Mouse (Mus musculus): ENCODE measurements at regions not wholly inside any gene's neighbourhood (a gene's known extent, or its start where the extent isn't known, plus 50 kb on each side); places are given as distances from the start of the nearest gene placed in this dataset.
A peak's percentile ranks its signal among the peaks of the same experiment; 100 is the strongest.

DNA sequence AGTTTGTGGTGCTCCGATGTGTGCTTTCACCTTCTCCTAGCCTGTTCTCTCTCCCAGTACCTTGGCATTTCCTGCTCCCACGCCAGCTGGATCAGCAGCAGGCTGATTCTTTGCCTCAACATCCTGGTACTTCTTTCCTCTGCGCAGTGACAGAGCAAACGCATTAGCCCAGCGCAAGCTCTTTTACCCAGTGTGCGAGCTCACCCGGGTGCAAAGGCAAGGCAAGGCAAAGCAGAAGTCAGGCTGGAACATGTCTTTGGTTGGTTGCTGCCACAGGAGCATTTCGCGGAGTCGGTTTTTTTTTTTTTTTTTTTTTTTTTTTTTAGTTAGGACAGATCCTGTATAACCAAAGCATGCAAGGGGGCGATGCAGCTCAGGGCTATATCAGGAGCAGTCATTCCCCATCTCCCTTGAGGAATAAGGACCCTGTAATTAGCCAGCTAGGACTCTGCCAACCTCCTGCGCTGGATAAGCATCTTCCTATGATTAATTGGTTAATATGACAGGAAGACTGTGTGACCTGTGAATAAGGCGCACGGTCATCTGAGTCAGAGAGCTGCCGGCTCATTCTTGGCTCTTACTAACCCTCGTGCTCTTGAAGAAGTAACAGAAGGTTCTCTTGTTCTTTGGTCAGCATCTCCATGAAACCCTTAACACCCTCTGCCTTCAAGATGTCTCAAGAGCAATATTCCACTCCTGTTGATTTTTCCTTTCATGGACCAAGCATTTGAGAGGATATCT lies 123.9 kb downstream of the Ifng start:
- Histone ChIP-seq H3K9me3 (ENCODE audit: low read length) (no peaks in the 10 kb centered on the region), H3K36me3 (ENCODE audit: insufficient read depth, low read length) (no peaks in the 10 kb centered on the region), H3K9ac (replicated peaks; ENCODE audit: low read length) (no peak overlapping the region), H3K27ac (ENCODE audit: low read length) (no peak overlapping the region), H3K4me2 (replicated peaks; ENCODE audit: low read depth, low read length) (no peak overlapping the region), H3K4me1 (ENCODE audit: insufficient read depth, low read length) (no peaks in the 10 kb centered on the region), H3K27me3 (ENCODE audit: insufficient read depth, low read length) (no peaks in the 10 kb centered on the region), H3K4me3 (ENCODE audit: low read length) (no peak overlapping the region)
- ATAC-seq (ENCODE audit: low FRiP score, low TSS enrichment), result no peak
- WGBS, result 79% methylated on average over 16 of the region's 16 CpGs

GRCm38 (mm10) chr10:118568617-118569016 lies 127.8 kb downstream of the Ifng start:
- 85% methylated on average over 10 of the region's 10 CpGs for WGBS
- no peaks in the 10 kb centered on the region for H3K36me3 ChIP-seq (ENCODE audit: insufficient read depth, low read length)
- H3K9ac ChIP-seq (replicated peaks; ENCODE audit: low read length), result no peak overlapping the region
- no peak for ATAC-seq (ENCODE audit: low FRiP score, low TSS enrichment)
- no peak overlapping the region for H3K4me2 ChIP-seq (replicated peaks; ENCODE audit: low read depth, low read length)
- no peak overlapping the region for H3K27ac ChIP-seq (ENCODE audit: low read length)
- no peaks in the 10 kb centered on the region for H3K9me3 ChIP-seq (ENCODE audit: low read length)
- no peaks in the 10 kb centered on the region for H3K27me3 ChIP-seq (ENCODE audit: insufficient read depth, low read length)
- H3K4me1 ChIP-seq (ENCODE audit: insufficient read depth, low read length), result no peaks in the 10 kb centered on the region
- H3K4me3 ChIP-seq (ENCODE audit: low read length), result no peak overlapping the region

GRCm38 (mm10) chr10:118569424-118569823 lies 128.6 kb downstream of the Ifng start:
- H3K27me3 ChIP-seq (ENCODE audit: insufficient read depth, low read length), result no peaks in the 10 kb centered on the region
- no peak for ATAC-seq (ENCODE audit: low FRiP score, low TSS enrichment)
- H3K27ac ChIP-seq (ENCODE audit: low read length), result no peak overlapping the region
- no peaks in the 10 kb centered on the region for H3K36me3 ChIP-seq (ENCODE audit: insufficient read depth, low read length)
- H3K9me3 ChIP-seq (ENCODE audit: low read length), result no peaks in the 10 kb centered on the region
- no peaks in the 10 kb centered on the region for H3K4me1 ChIP-seq (ENCODE audit: insufficient read depth, low read length)
- 48% methylated on average over 8 of the region's 8 CpGs for WGBS
- no peak overlapping the region for H3K4me3 ChIP-seq (ENCODE audit: low read length)
- no peak overlapping the region for H3K9ac ChIP-seq (replicated peaks; ENCODE audit: low read length)
- no peak overlapping the region for H3K4me2 ChIP-seq (replicated peaks; ENCODE audit: low read depth, low read length)

DNA sequence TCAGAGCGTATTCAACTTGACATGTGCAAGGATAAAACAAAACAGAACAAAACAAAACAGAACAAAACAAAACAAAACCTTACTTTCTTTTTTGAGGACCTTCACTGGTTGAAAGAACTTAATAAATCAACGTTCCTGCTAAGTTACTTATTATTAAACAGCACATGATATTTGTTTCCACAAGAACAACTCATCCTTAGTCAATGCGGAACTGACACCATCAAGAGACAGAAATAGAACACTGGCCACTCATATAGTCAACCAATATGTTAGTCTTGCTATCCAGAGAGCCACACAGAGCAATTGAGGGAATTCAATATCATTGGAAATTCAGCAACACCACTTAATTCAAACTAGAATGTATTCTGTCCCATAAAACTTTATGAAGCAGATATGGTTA lies 132.4 kb downstream of the Ifng start:
- H3K36me3 ChIP-seq (ENCODE audit: insufficient read depth, low read length), result no peaks in the 10 kb centered on the region
- no peaks in the 10 kb centered on the region for H3K4me1 ChIP-seq (ENCODE audit: insufficient read depth, low read length)
- no peak overlapping the region for H3K4me3 ChIP-seq (ENCODE audit: low read length)
- H3K4me2 ChIP-seq (replicated peaks; ENCODE audit: low read depth, low read length), result no peak overlapping the region
- WGBS, result 64% methylated on average over 3 of the region's 3 CpGs
- no peaks in the 10 kb centered on the region for H3K27me3 ChIP-seq (ENCODE audit: insufficient read depth, low read length)
- ATAC-seq (ENCODE audit: low FRiP score, low TSS enrichment), result no peak
- no peak overlapping the region for H3K27ac ChIP-seq (ENCODE audit: low read length)
- no peak overlapping the region for H3K9ac ChIP-seq (replicated peaks; ENCODE audit: low read length)
- no peaks in the 10 kb centered on the region for H3K9me3 ChIP-seq (ENCODE audit: low read length)

DNA sequence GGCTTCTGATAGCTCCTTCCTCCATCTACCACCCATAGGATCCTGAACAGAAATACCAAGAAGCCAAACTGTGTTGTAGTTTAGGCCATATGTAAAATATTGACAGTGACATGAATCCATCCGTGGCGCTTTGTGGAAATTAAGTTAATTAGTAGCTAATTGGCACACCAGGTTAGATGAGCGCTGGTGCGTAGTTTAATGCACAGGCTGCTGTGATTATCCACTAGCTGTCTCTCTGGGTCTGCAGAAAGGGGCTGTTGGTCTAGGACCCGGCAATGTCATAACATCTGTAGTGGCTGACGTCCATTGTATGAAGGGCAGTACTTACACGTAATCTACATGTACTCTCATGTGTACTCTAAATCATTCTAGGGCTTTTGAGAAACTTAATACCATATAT lies 134.7 kb downstream of the Ifng start:
- Histone ChIP-seq H3K4me2 (replicated peaks; ENCODE audit: low read depth, low read length) (no peak overlapping the region), H3K9ac (replicated peaks; ENCODE audit: low read length) (no peak overlapping the region), H3K9me3 (ENCODE audit: low read length) (peaks cover 4% of the 10 kb centered on the region; the same call in 1 of the 2 replicates), H3K36me3 (ENCODE audit: insufficient read depth, low read length) (no peaks in the 10 kb centered on the region), H3K27ac (ENCODE audit: low read length) (no peak overlapping the region), H3K27me3 (ENCODE audit: insufficient read depth, low read length) (no peaks in the 10 kb centered on the region), H3K4me1 (ENCODE audit: insufficient read depth, low read length) (no peaks in the 10 kb centered on the region), H3K4me3 (ENCODE audit: low read length) (no peak overlapping the region)
- ATAC-seq (ENCODE audit: low FRiP score, low TSS enrichment), result peak; percentile 65; the same call in 1 of the 2 replicates
- WGBS, result 75% methylated on average over 7 of the region's 7 CpGs

DNA sequence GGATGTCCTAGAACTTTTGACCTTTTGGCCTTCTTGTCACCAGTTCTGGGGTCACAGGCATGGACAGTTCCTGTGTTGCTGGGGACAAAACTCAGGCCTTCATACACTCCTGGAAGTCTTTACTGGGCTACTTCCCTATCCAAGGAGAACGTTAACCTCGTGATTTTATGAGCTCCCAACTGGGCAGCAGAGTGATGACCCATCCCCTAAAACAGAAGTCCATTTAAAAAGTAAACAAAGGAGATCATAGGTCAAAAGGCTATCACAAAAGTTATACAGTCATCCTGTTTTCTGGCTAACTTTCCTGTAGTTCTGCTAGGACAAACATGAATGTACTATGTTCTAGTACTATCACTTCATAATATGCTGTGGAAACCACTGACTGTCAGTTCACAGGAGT lies 140.5 kb downstream of the Ifng start:
- H3K9ac ChIP-seq (replicated peaks; ENCODE audit: low read length), result no peak overlapping the region
- no peaks in the 10 kb centered on the region for H3K27me3 ChIP-seq (ENCODE audit: insufficient read depth, low read length)
- H3K4me1 ChIP-seq (ENCODE audit: insufficient read depth, low read length), result no peaks in the 10 kb centered on the region
- WGBS, result 31% methylated on average over 2 of the region's 2 CpGs
- no peaks in the 10 kb centered on the region for H3K36me3 ChIP-seq (ENCODE audit: insufficient read depth, low read length)
- H3K4me3 ChIP-seq (ENCODE audit: low read length), result no peak overlapping the region
- peaks cover 4% of the 10 kb centered on the region; the same call in 1 of the 2 replicates for H3K9me3 ChIP-seq (ENCODE audit: low read length)
- no peak overlapping the region for H3K27ac ChIP-seq (ENCODE audit: low read length)
- ATAC-seq (ENCODE audit: low FRiP score, low TSS enrichment), result no peak
- no peak overlapping the region for H3K4me2 ChIP-seq (replicated peaks; ENCODE audit: low read depth, low read length)

GRCm38 (mm10) chr10:118585821-118586220 lies 145.0 kb downstream of the Ifng start:
- ATAC-seq (ENCODE audit: low FRiP score, low TSS enrichment), result no peak
- no peak overlapping the region for H3K9ac ChIP-seq (replicated peaks; ENCODE audit: low read length)
- no peak overlapping the region for H3K27ac ChIP-seq (ENCODE audit: low read length)
- 77% methylated on average over 4 of the region's 4 CpGs for WGBS
- no peak overlapping the region for H3K4me2 ChIP-seq (replicated peaks; ENCODE audit: low read depth, low read length)
- H3K36me3 ChIP-seq (ENCODE audit: insufficient read depth, low read length), result no peaks in the 10 kb centered on the region
- no peaks in the 10 kb centered on the region for H3K9me3 ChIP-seq (ENCODE audit: low read length)
- H3K4me1 ChIP-seq (ENCODE audit: insufficient read depth, low read length), result no peaks in the 10 kb centered on the region
- H3K27me3 ChIP-seq (ENCODE audit: insufficient read depth, low read length), result no peaks in the 10 kb centered on the region
- H3K4me3 ChIP-seq (ENCODE audit: low read length), result no peak overlapping the region

DNA sequence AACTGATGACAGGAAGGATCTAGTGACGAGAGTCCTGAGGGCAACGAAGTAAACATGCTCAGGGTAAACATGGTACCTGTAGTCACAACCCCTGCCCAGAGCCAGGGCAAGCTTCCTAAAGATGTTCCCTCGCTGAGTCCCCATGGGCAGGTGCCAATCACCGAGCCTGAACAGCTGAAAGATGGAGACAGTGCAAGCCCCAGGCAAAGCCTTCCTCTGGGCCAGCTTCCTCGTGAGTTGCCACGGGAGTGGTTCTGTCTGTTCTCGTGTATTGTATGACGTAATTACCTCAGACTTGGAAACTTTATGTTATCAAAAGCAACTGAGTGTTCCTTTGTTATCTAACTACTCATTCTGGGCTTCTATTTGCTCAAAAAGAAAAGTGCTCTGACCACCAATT lies 147.4 kb downstream of the Ifng start:
- Histone ChIP-seq H3K27me3 (ENCODE audit: insufficient read depth, low read length) (no peaks in the 10 kb centered on the region), H3K9ac (replicated peaks; ENCODE audit: low read length) (no peak overlapping the region), H3K4me1 (ENCODE audit: insufficient read depth, low read length) (no peaks in the 10 kb centered on the region), H3K4me3 (ENCODE audit: low read length) (no peak overlapping the region), H3K9me3 (ENCODE audit: low read length) (no peaks in the 10 kb centered on the region), H3K27ac (ENCODE audit: low read length) (no peak overlapping the region), H3K36me3 (ENCODE audit: insufficient read depth, low read length) (no peaks in the 10 kb centered on the region), H3K4me2 (replicated peaks; ENCODE audit: low read depth, low read length) (no peak overlapping the region)
- WGBS, result 69% methylated on average over 8 of the region's 8 CpGs
- ATAC-seq (ENCODE audit: low FRiP score, low TSS enrichment), result no peak

GRCm38 (mm10) chr10:118592648-118593368 lies 152.0 kb downstream of the Ifng start:
- H3K9me3 ChIP-seq (ENCODE audit: low read length), result no peaks in the 10 kb centered on the region
- ATAC-seq (ENCODE audit: low FRiP score, low TSS enrichment), result peak; percentile 31; the same call in 1 of the 2 replicates
- 32% methylated on average over 16 of the region's 16 CpGs for WGBS

GRCm38 (mm10) chr10:118596206-118596605 lies 155.4 kb downstream of the Ifng start:
- ATAC-seq (ENCODE audit: low FRiP score, low TSS enrichment), result no peak
- Histone ChIP-seq H3K36me3 (ENCODE audit: insufficient read depth, low read length) (no peaks in the 10 kb centered on the region), H3K27ac (ENCODE audit: low read length) (no peak overlapping the region), H3K4me2 (replicated peaks; ENCODE audit: low read depth, low read length) (no peak overlapping the region), H3K9ac (replicated peaks; ENCODE audit: low read length) (no peak overlapping the region), H3K9me3 (ENCODE audit: low read length) (no peaks in the 10 kb centered on the region), H3K4me3 (ENCODE audit: low read length) (no peak overlapping the region), H3K27me3 (ENCODE audit: insufficient read depth, low read length) (no peaks in the 10 kb centered on the region), H3K4me1 (ENCODE audit: insufficient read depth, low read length) (no peaks in the 10 kb centered on the region)
- 63% methylated on average over 8 of the region's 8 CpGs for WGBS

More at GRCm38 (mm10) chr10:118592648-118593368, 152.0 kb downstream of the Ifng start:
- H3K4me2 ChIP-seq (replicated peaks; ENCODE audit: low read depth, low read length), result no peak overlapping the region
- no peak overlapping the region for H3K9ac ChIP-seq (replicated peaks; ENCODE audit: low read length)
- H3K27ac ChIP-seq (ENCODE audit: low read length), result no peak overlapping the region
- H3K36me3 ChIP-seq (ENCODE audit: insufficient read depth, low read length), result no peaks in the 10 kb centered on the region
- H3K4me1 ChIP-seq (ENCODE audit: insufficient read depth, low read length), result no peaks in the 10 kb centered on the region
- no peak overlapping the region for H3K4me3 ChIP-seq (ENCODE audit: low read length)
- H3K27me3 ChIP-seq (ENCODE audit: insufficient read depth, low read length), result no peaks in the 10 kb centered on the region
